Comparison of ENCODE assay signal across 16 mouse cellular contexts in the genomic region with DNA sequence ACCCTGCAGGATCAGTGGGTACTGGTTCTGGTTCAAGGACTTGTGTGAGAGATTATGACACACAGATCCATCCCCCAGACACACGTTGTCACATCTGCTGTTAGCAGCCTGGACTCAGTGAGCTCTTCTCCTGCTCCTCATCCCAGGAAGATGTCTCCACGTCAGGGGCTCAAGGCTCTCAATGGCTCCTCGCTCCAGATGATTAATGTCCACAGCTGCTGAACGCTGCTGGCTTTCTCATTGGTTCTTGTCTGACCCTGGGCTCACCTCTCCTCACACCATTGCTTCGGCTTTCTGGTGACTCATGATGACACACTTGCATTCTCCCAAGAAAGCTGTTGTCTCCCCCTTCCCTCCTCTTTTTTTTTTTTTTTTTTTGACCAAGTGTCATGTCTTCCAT.
DNase-seq lines count a peak whose midpoint lies in the region; ATAC-seq and TF ChIP-seq lines count a peak whose summit lies in the region.
"Had no signal": no experiment of that assay in that cellular context is flagged by ENCODE, and none has a peak within 500 bp of the region (broad histone marks: within the 10 kb centered on the region; RNA-seq: fewer than 3 reads in every experiment).

No protein-coding gene starts in this region.

- peak overlapping the region; percentile 42 for H3K27ac ChIP-seq in kidney, embryonic 15.5 days
- H3K27ac ChIP-seq in kidney, adult 2 months (ENCODE audit: insufficient read depth, low read depth, low read length): no peak overlapping the region
- no peak overlapping the region for H3K27ac ChIP-seq in ES-E14 (ENCODE audit: insufficient read depth, low read depth, low read length, poor library complexity, severe bottlenecking)
- H3K27ac ChIP-seq: layer of hippocampus, adult 2 months; stomach, embryonic 15.5 days had no signal

- TF ChIP-seq CTCF in kidney, adult 2 months (conservative IDR thresholded peaks at IDR 0.05; ENCODE audit: insufficient read depth, insufficient read length, low read depth, low read length): no peak

- no peaks in the 10 kb centered on the region for H3K27me3 ChIP-seq in kidney, embryonic 15.5 days
- no peaks in the 10 kb centered on the region for H3K27me3 ChIP-seq in kidney, adult 2 months (replicated peaks; ENCODE audit: control insufficient read depth, insufficient read depth, low read length)
- H3K27me3 ChIP-seq: stomach, embryonic 15.5 days had no signal

- peak; percentile 65 for DNase-seq in adrenal gland, adult 2 months
- DNase-seq in adrenal gland, adult 8-10 months: no peak
- DNase-seq in kidney, adult 2 months: no peak
- DNase-seq in ES-E14 (ENCODE audit: low read depth, low spot score): no peak
- DNase-seq in embryo, embryonic 9.5 days (ENCODE audit: extremely low spot score): peak; percentile 39
- no peak for DNase-seq in cerebellum, adult 11-12 months
- no peak for DNase-seq in frontal cortex, postnatal 10 days (ENCODE audit: low spot score in 2 of 2)
- DNase-seq: cerebellum, adult 9-10 months; lung, adult 18-20 months; right cerebral cortex, postnatal 4 days; thymus, postnatal 25 days had no signal

- no peak overlapping the region for H3K4me3 ChIP-seq in kidney, embryonic 15.5 days (replicated peaks)
- no peak overlapping the region for H3K4me3 ChIP-seq in kidney, adult 2 months (ENCODE audit: insufficient read depth, low read depth, low read length)
- H3K4me3 ChIP-seq in ES-E14 (ENCODE audit: insufficient read depth in 1 of 2, low read depth in 1 of 2, low read length in 2 of 2, poor library complexity in 1 of 2, severe bottlenecking in 1 of 2): no peak overlapping the region
- H3K4me3 ChIP-seq: layer of hippocampus, adult 2 months; stomach, embryonic 15.5 days had no signal

- H3K4me2 ChIP-seq in kidney, embryonic 15.5 days: no peak overlapping the region
- H3K4me2 ChIP-seq: stomach, embryonic 15.5 days had no signal

- no peak overlapping the region for H3K9ac ChIP-seq in kidney, embryonic 15.5 days
- no peak overlapping the region for H3K9ac ChIP-seq in ES-E14 (ENCODE audit: insufficient read depth, low read depth, low read length, poor library complexity, severe bottlenecking)
- H3K9ac ChIP-seq: stomach, embryonic 15.5 days had no signal

- ATAC-seq in kidney, embryonic 15.5 days (replicated peaks; ENCODE audit: low FRiP score): peak; percentile 52; the same call in 1 of the 2 replicates
- ATAC-seq: activated CD4-positive, CD25-positive, alpha-beta regulatory T cell, adult 4 months; intestine, postnatal 0 days had no signal

- WGBS in kidney, embryonic 15.5 days: 23% methylated on average over 5 of the region's 5 CpGs
- WGBS in kidney, adult 2 months: 68% methylated on average over 5 of the region's 5 CpGs

- peaks cover 37% of the 10 kb centered on the region for H3K4me1 ChIP-seq in kidney, embryonic 15.5 days
- H3K4me1 ChIP-seq in kidney, adult 2 months (ENCODE audit: control insufficient read depth, insufficient read depth, low read length): no peaks in the 10 kb centered on the region
- H3K4me1 ChIP-seq in ES-E14 (ENCODE audit: control insufficient read depth in 2 of 2, insufficient read depth in 2 of 2, low read length in 2 of 2, poor library complexity in 1 of 2): peaks cover 4 to 5% of the 10 kb centered on the region in 2 experiments; a peak in 2 of 4 replicates

- no peaks in the 10 kb centered on the region for H3K9me3 ChIP-seq in kidney, embryonic 15.5 days (replicated peaks)
- H3K9me3 ChIP-seq in ES-E14 (ENCODE audit: control insufficient read depth, insufficient read depth, low read depth, low read length): no peaks in the 10 kb centered on the region
- H3K9me3 ChIP-seq: stomach, embryonic 15.5 days had no signal

- no peaks in the 10 kb centered on the region for H3K36me3 ChIP-seq in kidney, embryonic 15.5 days
- no peaks in the 10 kb centered on the region for H3K36me3 ChIP-seq in kidney, adult 2 months (ENCODE audit: control insufficient read depth, insufficient read depth, low read length)
- H3K36me3 ChIP-seq in ES-E14 (ENCODE audit: control insufficient read depth, insufficient read depth, low read length, poor library complexity, severe bottlenecking): no peaks in the 10 kb centered on the region
- H3K36me3 ChIP-seq: stomach, embryonic 15.5 days had no signal

- in situ Hi-C loops in ES-E14 (cut with MboI; ENCODE audit: low sequenced_read_pairs in 2 of 2, unreplicated experiment in 2 of 2): no loop called here

- no peak for TF ChIP-seq POLR2A in kidney, adult 2 months (IDR thresholded peaks at IDR 0.05; ENCODE audit: low read depth, low read length)

TF ChIP-seq in ES-E14, 5 proteins besides CTCF, POLR2A, EP300 and RAD21:
- TF ChIP-seq ZNF384 (IDR thresholded peaks at IDR 0.05; ENCODE audit: low read depth, low read length) (0 out of 2 replicates have a peak, but pooled peaks have one; percentile 20), HCFC1 (IDR thresholded peaks at IDR 0.05; ENCODE audit: borderline replicate concordance, insufficient read depth, low read length) (no peak)

Comparison
In these comparisons a context has a peak if more than half of its experiments do, and no peak if none do; other contexts are left out.
1. DNase-seq: peak in adrenal gland, adult 2 months (single experiment) and embryo, embryonic 9.5 days (single experiment); none in adrenal gland, adult 8-10 months (single experiment), kidney, adult 2 months (single experiment), ES-E14 (single experiment), cerebellum, adult 11-12 months (single experiment) and frontal cortex, postnatal 10 days (0 of 2).